Mouse (Mus musculus): ENCODE measurements around the gene Traf7. TPM values are rescaled to one million over a fixed set of nuclear protein-coding genes. Genes with fewer than 3 reads are reported as not detected.

Gene Traf7
- polyA plus RNA-seq, 1 experiment from 2014 or later, result 77.6 TPM

DNA sequence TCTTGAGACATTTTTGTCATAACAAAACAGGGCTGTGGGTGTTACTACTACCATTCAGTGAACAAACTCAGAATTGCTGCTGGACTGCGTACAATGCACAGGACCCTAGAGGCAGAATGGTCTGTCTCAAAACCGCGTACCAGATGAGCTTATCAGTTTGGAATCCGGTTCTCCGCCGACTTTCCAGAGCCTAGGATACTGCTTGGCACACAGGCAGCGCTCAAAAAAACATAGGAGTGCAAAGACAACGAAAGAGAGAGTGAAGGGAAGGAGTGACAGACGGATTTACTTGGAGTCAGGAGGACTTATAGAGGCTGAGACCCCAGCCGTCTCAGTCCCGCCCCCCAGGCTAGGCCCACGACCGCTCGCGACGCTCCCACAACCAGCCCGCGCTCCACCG, 423 bp downstream of the Traf7 start:
- H3K4me1 ChIP-seq (ENCODE audit: control insufficient read depth, insufficient read depth, low read length), result peaks cover 35% of the 10 kb centered on the region

DNA sequence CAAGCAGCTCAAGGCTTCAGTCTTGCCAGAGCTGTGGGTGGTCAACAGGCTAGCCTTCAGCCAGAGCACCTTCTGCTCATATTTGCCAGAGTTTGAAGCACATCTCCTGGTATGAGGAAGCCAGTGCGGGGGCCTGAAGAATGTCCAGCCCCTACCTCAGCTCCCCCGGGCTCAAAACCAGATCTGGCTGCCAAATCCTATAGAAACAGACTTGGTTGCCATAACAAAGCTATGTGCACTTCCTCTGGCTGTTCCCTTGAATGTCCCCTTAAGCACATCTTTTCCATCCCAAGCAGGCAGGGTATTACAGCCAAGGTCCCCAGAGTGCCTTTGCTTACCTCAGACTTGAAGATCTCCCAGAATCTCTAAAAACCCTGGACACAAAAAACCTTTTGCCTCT, 3.0 kb downstream of the Traf7 start:
- H3K4me1 ChIP-seq (ENCODE audit: control insufficient read depth, insufficient read depth, low read length), result peaks cover 27% of the 10 kb centered on the region
- H3K27me3 ChIP-seq (ENCODE audit: control insufficient read depth, insufficient read depth, low read length), result no peaks in the 10 kb centered on the region
- H3K36me3 ChIP-seq (ENCODE audit: control insufficient read depth, insufficient read depth), result no peaks in the 10 kb centered on the region; the same call in 1 of the 2 replicates
- no peak overlapping the region for H3K4me3 ChIP-seq (ENCODE audit: low read length)
- H3K9me3 ChIP-seq (replicated peaks; ENCODE audit: control insufficient read depth, low read length), result no peaks in the 10 kb centered on the region
- 0 out of 2 replicates have a peak overlapping the region, but pooled peaks have one; percentile 10 for H3K4me2 ChIP-seq (ENCODE audit: low read depth, low read length)
- peak overlapping the region; percentile 77 for H3K27ac ChIP-seq (ENCODE audit: low read length)
- H3K9ac ChIP-seq (ENCODE audit: low read length), result 0 out of 2 replicates have a peak overlapping the region, but pooled peaks have one; percentile 24
- ATAC-seq (replicated peaks; ENCODE audit: extremely low read depth, insufficient read depth, low FRiP score), result no peak
- 42% methylated on average over 2 of the region's 2 CpGs for WGBS

More for the DNA sequence above, 423 bp downstream of the Traf7 start:
- H3K4me3 ChIP-seq (ENCODE audit: low read length), result peak overlapping the region; percentile 91
- ATAC-seq (replicated peaks; ENCODE audit: extremely low read depth, insufficient read depth, low FRiP score), result no peak
- H3K9ac ChIP-seq (ENCODE audit: low read length), result peak overlapping the region; percentile 93
- under 1% methylated on average over 18 of the region's 19 CpGs for WGBS
- H3K27ac ChIP-seq (ENCODE audit: low read length), result peak overlapping the region; percentile 84
- H3K27me3 ChIP-seq (ENCODE audit: control insufficient read depth, insufficient read depth, low read length), result no peaks in the 10 kb centered on the region
- peak overlapping the region; percentile 77 for H3K4me2 ChIP-seq (ENCODE audit: low read depth, low read length)
- no peaks in the 10 kb centered on the region for H3K36me3 ChIP-seq (ENCODE audit: control insufficient read depth, insufficient read depth)
- no peaks in the 10 kb centered on the region for H3K9me3 ChIP-seq (replicated peaks; ENCODE audit: control insufficient read depth, low read length)

DNA sequence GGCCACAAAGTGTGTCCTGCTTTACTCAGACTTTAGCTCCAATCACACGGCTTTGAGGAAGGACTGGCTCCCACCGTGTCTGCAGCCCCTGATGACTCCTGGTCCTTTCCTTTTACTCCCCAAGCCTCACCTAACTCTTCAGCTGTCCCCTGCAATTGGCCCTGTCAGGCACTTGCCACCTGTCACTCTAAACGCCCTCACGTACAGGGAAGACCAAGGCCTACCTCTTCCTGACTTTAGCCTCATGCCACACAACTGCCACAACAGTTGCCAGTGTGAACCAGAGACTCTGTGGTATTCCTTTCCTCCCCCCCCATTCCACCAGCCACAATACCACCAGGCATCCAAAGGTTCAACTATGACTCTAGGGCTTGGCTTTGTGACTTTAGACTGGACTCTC, 7.3 kb downstream of the Traf7 start:
- no peak overlapping the region for H3K4me2 ChIP-seq (ENCODE audit: low read depth, low read length)
- no peaks in the 10 kb centered on the region for H3K27me3 ChIP-seq (ENCODE audit: control insufficient read depth, insufficient read depth, low read length)
- no peak overlapping the region for H3K4me3 ChIP-seq (ENCODE audit: low read length)
- H3K9ac ChIP-seq (ENCODE audit: low read length), result no peak overlapping the region
- 77% methylated on average over 4 of the region's 4 CpGs for WGBS
- ATAC-seq (replicated peaks; ENCODE audit: extremely low read depth, insufficient read depth, low FRiP score), result no peak
- peaks cover 6% of the 10 kb centered on the region for H3K4me1 ChIP-seq (ENCODE audit: control insufficient read depth, insufficient read depth, low read length)
- H3K27ac ChIP-seq (ENCODE audit: low read length), result no peak overlapping the region
- peaks cover 9% of the 10 kb centered on the region; the same call in 1 of the 2 replicates for H3K36me3 ChIP-seq (ENCODE audit: control insufficient read depth, insufficient read depth)
- no peaks in the 10 kb centered on the region for H3K9me3 ChIP-seq (replicated peaks; ENCODE audit: control insufficient read depth, low read length)

DNA sequence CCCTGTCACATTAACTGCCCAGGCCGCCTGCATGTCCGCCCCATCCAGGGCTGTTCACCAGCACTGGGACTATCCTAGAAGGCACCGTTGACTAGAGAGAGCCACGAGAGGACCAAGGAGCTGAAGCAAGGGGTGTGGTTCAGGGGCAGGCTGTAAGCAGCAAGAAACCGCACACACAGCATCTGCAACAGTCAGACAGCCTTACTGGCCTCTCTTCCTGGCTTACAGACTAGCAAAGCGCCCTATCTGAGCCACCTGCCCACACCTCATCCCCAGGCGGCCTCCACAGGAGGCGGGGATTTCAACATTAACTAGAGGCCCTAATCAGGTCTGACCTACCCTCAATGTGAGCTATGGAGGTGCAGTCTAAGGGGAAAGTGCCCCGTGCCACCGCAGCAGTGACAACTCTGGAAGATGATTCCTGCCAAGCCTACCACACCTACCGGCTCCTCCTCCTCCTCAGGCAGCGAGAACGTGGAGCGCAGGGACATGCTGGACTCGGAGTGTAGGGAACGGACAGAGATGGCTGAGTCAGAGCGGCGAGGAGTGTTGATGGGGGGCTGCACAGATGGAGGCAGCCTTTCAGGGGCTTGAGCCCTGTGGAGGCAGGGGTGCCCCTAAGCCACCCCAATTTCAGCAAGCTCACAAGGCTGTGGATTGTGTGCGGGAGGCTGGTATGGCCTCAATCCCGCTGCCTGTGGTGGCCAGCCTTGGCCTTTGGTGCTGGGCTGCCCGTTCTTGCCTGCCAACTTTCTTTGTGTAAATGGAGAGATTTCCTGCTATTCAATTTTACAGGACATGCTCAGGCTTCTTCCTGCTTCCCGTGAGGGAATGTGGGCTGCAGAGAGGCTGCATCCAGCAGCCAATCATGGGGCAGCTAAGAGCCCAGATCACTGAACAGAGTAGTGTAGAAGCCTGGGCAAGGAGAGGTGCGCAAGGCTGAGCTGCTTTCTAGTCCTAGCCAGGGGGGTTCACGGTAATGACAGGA, 13.2 kb downstream of the Traf7 start:
- no peaks in the 10 kb centered on the region for H3K27me3 ChIP-seq (ENCODE audit: control insufficient read depth, insufficient read depth, low read length)
- peak overlapping the region; percentile 45; the same call in 1 of the 2 replicates for H3K4me2 ChIP-seq (ENCODE audit: low read depth, low read length)
- H3K4me3 ChIP-seq (ENCODE audit: low read length), result peak overlapping the region; percentile 9; the same call in 1 of the 2 replicates
- H3K4me1 ChIP-seq (ENCODE audit: control insufficient read depth, insufficient read depth, low read length), result no peaks in the 10 kb centered on the region
- H3K27ac ChIP-seq (ENCODE audit: low read length), result peak overlapping the region; percentile 73
- ATAC-seq (replicated peaks; ENCODE audit: extremely low read depth, insufficient read depth, low FRiP score), result peak; percentile 68
- no peak overlapping the region for H3K9ac ChIP-seq (ENCODE audit: low read length)
- no peaks in the 10 kb centered on the region for H3K9me3 ChIP-seq (replicated peaks; ENCODE audit: control insufficient read depth, low read length)
- H3K36me3 ChIP-seq (ENCODE audit: control insufficient read depth, insufficient read depth), result peaks cover 34% of the 10 kb centered on the region
- 78% methylated on average over 24 of the region's 24 CpGs for WGBS

DNA sequence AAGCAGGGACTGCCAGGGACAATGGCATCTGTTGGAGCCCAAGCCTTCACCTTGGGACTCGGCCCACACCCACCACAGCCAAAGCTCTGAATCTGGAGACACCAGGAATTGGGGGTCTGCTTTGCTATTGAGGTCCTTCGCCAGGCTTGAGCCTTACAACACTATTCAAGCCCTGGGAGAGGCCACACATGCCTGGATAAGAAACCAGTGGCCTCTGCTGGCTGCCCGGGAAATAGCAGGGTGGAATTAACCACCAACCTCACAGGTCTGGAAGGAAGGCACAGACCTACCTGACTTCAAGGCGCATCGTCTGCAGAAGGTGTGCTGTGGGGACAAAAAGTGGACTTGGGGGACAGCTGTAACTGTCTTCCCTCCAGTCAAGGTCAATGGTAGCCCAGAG, 14.1 kb downstream of the Traf7 start:
- H3K9ac ChIP-seq (ENCODE audit: low read length), result no peak overlapping the region
- no peak overlapping the region for H3K4me3 ChIP-seq (ENCODE audit: low read length)
- no peak overlapping the region for H3K27ac ChIP-seq (ENCODE audit: low read length)
- peak overlapping the region; percentile 29; the same call in 1 of the 2 replicates for H3K4me2 ChIP-seq (ENCODE audit: low read depth, low read length)
- no peaks in the 10 kb centered on the region for H3K9me3 ChIP-seq (replicated peaks; ENCODE audit: control insufficient read depth, low read length)
- 48% methylated on average over 5 of the region's 5 CpGs for WGBS
- ATAC-seq (replicated peaks; ENCODE audit: extremely low read depth, insufficient read depth, low FRiP score), result peak; percentile 54
- H3K4me1 ChIP-seq (ENCODE audit: control insufficient read depth, insufficient read depth, low read length), result no peaks in the 10 kb centered on the region
- peaks cover 39% of the 10 kb centered on the region for H3K36me3 ChIP-seq (ENCODE audit: control insufficient read depth, insufficient read depth)
- H3K27me3 ChIP-seq (ENCODE audit: control insufficient read depth, insufficient read depth, low read length), result no peaks in the 10 kb centered on the region

DNA sequence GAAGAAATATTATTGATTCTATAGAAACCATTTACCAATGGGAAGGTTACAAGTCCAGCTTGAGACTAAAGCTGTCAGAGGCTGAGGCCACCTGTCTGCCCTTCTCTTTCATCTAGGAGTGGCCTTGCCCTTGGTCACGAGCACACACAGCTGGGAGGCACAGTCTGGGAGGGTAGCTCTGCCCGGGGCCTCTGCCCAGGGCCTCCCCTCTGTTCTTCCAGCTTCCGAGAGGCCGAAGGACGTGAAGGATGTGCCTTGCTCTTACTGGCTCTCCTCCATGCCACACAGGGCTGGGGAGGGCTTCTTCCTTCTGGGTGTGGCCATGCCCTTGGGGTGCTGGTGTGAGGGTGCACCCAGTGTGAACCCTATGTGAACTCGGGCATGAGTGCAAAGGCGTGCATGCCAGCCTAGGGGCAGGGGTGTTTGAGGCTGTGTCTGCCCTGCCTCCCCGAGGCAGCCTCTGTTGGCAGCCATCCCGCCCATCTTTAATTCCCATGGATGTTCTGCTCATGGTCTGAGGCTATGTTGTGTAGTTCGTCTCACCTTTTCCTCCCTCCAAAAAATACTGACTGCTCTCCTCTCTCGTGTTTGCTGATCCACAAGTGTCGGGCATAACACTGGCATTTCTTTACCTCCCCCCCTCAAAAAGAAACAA, 19.8 kb downstream of the Traf7 start:
- WGBS, result 81% methylated on average over 12 of the region's 12 CpGs
- no peak overlapping the region for H3K9ac ChIP-seq (ENCODE audit: low read length)
- peaks cover 36% of the 10 kb centered on the region for H3K36me3 ChIP-seq (ENCODE audit: control insufficient read depth, insufficient read depth)
- ATAC-seq (replicated peaks; ENCODE audit: extremely low read depth, insufficient read depth, low FRiP score), result no peak
- H3K4me2 ChIP-seq (ENCODE audit: low read depth, low read length), result no peak overlapping the region
- H3K4me3 ChIP-seq (ENCODE audit: low read length), result no peak overlapping the region
- no peaks in the 10 kb centered on the region for H3K27me3 ChIP-seq (ENCODE audit: control insufficient read depth, insufficient read depth, low read length)
- H3K4me1 ChIP-seq (ENCODE audit: control insufficient read depth, insufficient read depth, low read length), result peaks cover 10% of the 10 kb centered on the region
- no peaks in the 10 kb centered on the region for H3K9me3 ChIP-seq (replicated peaks; ENCODE audit: control insufficient read depth, low read length)
- no peak overlapping the region for H3K27ac ChIP-seq (ENCODE audit: low read length)

DNA sequence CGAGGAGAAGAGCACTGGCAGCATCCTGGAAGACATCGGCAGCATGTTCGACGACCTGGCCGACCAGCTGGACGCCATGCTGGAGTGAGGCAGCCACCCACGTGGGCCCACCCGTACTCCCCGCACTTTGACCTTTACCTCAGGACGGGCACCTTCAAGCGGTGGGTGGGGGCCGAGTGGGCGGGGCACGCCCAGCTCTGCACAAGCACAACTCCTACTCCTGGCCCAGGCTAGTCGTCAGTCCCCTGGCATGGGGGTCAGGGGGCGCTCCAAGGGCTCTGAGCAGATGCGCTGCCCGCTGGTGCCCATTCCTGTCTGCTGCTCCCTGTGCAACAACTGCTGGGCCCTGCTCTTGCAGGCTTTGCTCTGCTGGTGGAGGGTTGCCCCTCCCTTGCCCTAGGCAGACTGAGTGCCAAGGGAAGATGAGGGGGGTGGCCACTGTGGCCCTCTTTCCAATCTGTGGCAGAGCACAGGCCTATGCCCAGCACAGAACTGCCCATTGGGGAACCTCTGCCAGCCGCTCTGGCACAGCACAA, 20.5 kb downstream of the Traf7 start:
- WGBS, result 45% methylated on average over 19 of the region's 19 CpGs
- H3K4me3 ChIP-seq (ENCODE audit: low read length), result no peak overlapping the region
- H3K27me3 ChIP-seq (ENCODE audit: control insufficient read depth, insufficient read depth, low read length), result no peaks in the 10 kb centered on the region
- ATAC-seq (replicated peaks; ENCODE audit: extremely low read depth, insufficient read depth, low FRiP score), result no peak
- no peak overlapping the region for H3K27ac ChIP-seq (ENCODE audit: low read length)
- H3K9ac ChIP-seq (ENCODE audit: low read length), result no peak overlapping the region
- no peaks in the 10 kb centered on the region for H3K9me3 ChIP-seq (replicated peaks; ENCODE audit: control insufficient read depth, low read length)
- H3K4me2 ChIP-seq (ENCODE audit: low read depth, low read length), result no peak overlapping the region; the same call in 1 of the 2 replicates
- peaks cover 36% of the 10 kb centered on the region for H3K36me3 ChIP-seq (ENCODE audit: control insufficient read depth, insufficient read depth)
- H3K4me1 ChIP-seq (ENCODE audit: control insufficient read depth, insufficient read depth, low read length), result peaks cover 10% of the 10 kb centered on the region

DNA sequence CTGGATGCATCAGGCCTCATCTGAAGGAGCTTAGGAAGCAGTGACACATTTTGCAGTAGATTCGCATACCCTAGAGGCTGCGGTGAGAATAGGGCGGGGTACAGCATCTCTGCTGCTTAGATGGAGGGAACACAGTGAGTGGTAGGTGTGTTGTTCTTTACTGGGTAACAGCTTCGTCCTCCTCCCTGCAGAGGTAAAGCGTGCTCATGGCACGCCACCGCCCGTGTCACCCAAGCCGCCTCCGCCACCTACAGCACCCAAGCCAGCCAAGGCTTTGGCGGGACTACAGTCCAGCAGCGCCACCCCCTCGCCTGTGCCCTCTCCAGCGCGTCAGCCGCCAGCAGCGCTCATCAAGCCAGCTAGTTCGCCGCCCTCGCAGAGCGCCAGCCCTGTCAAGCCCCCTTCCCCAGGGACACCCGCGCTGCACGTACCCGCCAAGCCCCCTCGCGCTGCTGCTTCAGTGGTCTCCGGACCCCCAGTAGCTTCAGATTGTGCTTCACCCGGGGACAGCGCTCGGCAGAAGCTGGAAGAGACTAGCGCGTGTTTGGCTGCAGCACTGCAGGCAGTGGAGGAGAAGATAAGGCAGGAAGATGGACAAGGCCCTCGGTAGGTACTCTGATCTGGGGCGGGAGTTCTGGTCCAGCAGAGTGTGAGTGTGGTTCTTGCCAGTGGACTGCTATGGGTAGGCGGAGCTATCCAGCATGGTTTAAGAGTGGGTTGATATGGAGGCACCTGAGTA, 21.2 kb downstream of the Traf7 start:
- no peaks in the 10 kb centered on the region for H3K27me3 ChIP-seq (ENCODE audit: control insufficient read depth, insufficient read depth, low read length)
- peak overlapping the region; percentile 40 for H3K4me3 ChIP-seq (ENCODE audit: low read length)
- H3K9ac ChIP-seq (ENCODE audit: low read length), result peak overlapping the region; percentile 44
- peaks cover 30% of the 10 kb centered on the region for H3K36me3 ChIP-seq (ENCODE audit: control insufficient read depth, insufficient read depth)
- H3K27ac ChIP-seq (ENCODE audit: low read length), result no peak overlapping the region
- H3K9me3 ChIP-seq (replicated peaks; ENCODE audit: control insufficient read depth, low read length), result no peaks in the 10 kb centered on the region
- 16% methylated on average over 36 of the region's 36 CpGs for WGBS
- no peak for ATAC-seq (replicated peaks; ENCODE audit: extremely low read depth, insufficient read depth, low FRiP score)
- peak overlapping the region; percentile 70 for H3K4me2 ChIP-seq (ENCODE audit: low read depth, low read length)
- H3K4me1 ChIP-seq (ENCODE audit: control insufficient read depth, insufficient read depth, low read length), result peaks cover 10% of the 10 kb centered on the region
